Mouse (Mus musculus) naive thymus-derived CD4-positive, alpha-beta T cell, adult 2 months (primary cell): ENCODE measurements around the gene Gfi1b.

Source experiments
- DNase-seq: peaks from one replicate; pipeline ENCODE4 v3.0.0-alpha.2; 2011; ENCODE audit warnings: low read depth

Gene Gfi1b

DNA sequence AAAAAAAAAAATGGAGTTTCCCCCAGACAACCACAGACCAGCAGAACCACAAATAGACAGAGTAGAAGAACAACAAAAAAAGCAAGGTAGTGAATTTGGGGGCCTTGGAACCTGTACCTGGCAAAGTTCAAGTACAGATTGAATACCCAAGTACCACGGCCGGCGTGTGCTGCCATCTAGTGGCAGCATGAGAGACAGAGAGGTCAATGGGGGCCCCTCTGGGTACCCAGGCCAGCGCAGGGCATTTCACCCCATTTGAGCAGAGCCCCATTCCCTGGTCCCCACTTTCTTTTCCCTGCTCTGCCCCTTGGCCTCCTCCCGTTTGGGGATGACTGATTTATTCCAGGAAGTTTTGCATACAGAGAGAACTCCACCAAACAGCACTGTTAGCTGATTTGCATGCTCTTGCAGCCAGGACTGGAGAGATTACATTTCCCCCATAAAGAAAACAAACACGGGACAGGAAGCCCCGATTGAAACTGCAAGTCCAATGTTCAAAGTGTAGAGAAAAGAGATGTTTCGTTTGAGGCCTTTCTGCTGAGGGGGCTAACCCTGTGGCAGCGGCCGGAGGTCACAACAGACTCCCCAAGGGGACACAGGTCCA is 841 bp upstream of the Gfi1b start:
- DNase-seq, result peak; percentile 66

DNA sequence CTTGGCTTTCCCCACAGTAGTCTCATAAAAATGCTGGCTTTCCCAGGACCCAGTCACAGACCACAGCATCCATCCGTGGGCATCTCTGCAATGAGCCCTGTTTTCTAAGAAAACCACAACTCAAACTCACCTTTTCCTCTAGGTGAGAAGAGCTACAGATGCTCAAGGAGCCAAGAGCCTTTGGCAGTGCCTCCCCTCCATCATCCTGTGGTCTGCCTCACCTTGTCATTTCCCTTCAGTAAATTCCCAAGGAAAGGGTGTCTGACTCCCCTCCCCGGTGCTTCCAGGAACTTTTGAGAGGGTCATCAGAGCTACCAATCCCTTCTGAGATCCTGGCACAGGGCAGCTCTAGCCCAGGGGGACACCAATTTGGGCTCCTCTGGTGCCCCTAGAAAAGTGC is 671 bp downstream of the Gfi1b start:
- no peak for DNase-seq

DNA sequence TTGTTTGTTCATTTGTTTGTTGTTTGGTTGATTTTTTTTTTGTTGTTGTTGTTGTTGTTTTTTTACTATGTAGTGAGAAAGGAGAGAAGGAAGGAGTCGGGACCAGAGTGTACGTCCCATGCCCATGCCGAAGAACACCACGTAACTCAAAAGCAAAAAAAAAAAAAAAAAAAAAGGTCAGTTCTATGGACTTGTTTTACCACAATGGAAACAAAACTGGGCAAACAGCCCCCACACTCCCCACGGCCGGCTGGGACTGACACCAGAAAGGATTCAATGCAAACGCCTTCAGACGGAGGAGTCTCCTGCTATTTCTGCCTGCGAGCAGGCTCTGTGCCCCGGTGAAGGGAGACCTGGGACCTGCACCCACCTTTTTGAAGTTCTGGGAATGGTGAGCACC is 1.3 kb downstream of the Gfi1b start:
- DNase-seq, result no peak

DNA sequence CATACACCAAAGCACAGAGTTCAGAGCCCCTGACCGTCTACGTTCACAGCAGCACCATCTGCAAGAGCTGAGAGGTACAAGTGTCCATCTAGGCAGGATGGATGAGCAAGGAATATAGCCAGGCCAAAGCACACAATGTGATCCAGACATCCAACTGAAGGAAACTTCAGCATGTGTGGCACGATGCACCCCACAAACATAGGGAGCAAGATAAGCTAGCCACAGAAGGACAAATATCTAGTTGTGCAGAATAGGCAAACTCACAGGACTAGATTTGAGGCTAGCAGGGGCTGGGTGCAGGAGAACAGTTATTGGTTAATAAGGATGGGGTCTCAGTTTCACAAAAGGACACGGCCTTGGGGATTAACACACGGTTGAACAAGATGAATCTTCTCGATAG is 2.4 kb downstream of the Gfi1b start:
- no peak for DNase-seq

DNA sequence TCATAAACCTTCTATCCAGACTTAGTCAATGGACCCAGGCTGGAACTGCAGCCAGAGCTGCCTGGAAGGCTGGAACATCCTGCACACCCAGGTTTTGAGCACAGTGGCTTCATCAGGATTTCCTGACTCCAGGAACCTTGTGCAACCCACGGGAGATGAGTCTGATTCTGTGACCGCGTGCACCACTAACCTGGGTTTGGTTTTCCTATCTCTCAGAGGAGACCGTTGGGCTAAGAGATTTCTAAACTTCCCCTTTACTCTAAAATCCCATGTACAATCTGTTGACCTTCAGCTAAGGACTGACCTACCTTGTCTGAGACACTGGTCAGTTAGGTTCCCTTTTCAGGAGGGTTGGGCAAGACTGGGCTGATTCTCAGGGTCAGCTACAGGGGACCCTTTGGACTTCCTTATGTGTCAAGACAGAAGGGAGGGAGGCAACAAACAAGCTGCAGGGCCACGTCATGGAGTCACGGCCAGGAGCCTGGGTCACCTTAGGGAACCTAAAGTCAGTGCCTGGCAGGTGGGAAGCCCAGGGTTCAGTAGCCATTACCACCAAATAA is 2.9 kb downstream of the Gfi1b start:
- DNase-seq, result no peak

DNA sequence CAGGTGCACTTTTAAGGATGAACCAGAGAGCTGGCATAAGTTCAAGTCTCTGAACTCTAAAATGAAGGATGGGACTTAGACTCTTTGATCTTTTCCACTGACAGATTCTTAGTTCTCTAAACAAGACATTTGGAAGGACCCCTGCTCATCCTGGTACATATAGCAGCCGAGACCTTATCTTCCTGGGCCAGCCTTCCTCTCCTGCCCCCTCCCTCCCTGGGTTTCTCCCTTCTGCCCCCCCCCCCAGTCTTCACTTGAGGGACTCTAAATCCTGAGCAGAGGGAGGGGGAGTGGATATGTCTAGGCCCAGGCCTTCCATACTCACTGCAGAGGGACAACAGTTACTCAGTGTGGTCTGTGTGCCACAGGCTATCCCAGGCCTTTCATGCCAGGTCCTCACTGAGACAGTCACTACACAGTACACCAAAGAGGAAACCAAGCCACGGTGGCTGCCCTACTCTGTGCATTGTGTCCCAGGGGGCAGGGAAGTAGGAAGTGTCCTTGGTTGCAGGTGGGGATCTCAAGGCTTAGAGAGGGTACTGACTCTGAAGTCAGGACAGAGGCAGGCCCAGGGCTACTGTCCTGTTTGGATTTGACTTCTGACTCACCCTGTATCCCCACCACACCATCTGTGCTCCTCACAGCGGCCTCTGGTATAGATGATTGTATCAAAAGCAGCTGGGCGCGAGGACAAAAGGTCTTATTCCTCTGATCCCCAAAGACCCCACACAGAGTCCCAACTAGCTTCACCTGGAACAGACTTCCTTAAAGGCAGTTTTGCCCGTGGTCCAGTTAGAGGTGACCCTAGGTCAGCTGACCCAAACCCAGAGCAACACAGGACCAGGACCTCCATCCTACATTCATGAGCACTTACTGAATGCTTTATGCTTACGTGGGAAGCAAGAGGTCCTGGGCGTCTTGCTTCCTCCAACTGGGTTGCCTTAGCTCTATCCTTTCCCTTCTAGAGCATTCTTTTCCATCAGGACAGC is 4.0 kb downstream of the Gfi1b start:
- no peak for DNase-seq

DNA sequence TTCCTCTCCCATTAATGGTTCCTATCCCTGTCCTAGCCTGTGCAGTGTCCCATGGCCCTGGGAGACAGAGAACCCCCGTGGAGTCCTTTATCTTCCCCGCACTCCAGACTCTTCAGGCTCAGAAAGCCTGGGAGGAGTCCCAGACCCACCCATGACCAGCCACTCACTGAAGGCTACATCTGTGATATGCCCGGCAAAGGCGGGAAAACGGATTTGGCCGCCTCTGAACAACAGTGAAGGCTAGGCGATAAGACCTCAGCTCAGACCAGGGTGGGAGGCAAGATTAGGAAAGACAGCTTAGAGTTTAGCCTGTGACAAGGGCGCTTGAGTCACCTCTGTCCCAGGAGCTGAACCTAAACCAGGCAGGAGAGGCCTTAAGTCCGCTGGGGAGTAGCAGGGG is 4.9 kb downstream of the Gfi1b start:
- no peak for DNase-seq

DNA sequence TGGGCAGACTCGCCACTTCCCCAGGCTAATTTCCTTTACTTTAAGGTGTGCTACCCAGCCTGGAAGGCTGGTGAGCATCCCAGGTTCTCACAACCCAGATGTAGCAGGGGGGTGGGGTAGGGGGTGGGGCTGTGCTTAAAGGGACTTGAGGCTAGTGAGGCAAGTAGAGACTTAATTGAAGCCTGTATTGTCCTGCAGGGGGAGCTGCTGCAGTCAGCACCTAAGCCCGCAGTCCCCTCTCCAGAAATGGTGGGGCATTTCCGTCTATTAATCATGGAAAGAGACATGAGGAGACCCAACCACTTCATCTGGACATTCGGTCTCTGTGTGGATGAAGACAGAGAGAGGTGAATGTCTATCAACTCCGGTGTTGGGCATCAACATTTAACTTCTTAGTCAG is 5.4 kb downstream of the Gfi1b start:
- DNase-seq, result peak; percentile 25

DNA sequence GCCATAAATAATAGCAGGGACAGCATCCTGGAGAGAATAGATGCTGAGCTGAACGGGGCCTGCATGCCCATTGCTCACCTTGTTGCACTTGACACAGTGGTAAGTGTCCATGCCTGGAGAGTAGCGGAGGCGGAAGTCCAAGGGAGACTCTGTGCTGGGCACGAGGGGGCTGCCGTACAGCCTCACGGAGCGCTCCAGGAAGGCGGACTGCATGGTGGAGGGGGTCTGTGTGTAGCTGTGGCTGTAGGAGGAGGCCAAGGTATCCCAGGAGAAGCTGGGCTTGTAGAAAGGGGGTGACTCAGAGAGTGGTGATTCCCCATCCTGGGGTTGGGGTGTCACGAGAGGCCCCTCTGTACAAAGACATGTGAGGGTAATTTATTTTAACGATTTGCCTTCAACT is 8.2 kb downstream of the Gfi1b start:
- DNase-seq, result no peak

DNA sequence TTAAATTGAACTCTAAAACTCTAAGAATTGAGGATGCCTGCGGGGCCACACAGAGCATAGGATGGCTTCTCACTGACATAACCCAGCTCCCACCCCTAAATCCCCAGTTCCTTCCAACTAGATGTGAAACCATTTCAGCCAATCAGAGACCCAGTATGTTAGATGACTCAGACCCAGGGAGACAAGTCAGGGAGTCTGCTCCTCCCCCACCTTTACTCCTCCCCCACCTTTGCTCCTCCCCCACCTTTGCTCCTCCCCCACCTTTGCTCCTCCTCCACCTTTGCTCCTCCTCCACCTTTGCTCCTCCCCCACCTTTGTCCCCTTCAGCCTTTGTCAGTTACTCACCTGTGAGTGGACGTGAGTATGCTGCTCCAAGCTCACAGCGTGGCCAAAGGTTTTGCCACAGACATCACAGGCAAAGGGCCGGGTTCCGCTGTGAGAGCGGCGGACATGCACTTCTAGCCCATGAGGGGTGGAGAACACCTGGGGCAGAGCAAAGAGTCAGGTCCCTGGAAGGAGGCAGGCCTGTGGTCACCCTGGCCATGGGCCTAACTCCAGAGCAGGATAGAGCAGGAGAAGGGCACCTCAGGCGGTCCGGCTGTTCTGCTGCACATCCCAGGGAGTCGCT is 9.2 kb downstream of the Gfi1b start:
- DNase-seq, result no peak

DNA sequence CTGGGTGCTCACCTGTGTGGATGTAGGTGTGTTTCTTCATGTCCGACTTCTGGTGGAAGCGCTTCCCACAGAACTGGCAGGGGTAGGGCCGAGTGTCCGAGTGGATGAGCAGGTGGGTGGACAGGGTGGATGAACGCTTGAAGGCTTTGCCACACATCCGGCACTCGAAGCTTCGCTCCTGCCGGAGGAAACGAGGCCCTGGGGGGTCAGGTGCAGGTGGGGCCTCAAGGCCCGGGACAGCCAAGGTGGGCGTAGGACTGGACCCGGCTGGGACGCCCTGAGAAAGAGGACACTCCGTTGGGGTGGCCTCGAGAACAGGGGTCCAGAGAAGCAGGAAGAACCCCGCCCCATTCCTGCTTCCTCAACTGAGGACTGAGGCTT is 10.4 kb downstream of the Gfi1b start:
- DNase-seq, result no peak

DNA sequence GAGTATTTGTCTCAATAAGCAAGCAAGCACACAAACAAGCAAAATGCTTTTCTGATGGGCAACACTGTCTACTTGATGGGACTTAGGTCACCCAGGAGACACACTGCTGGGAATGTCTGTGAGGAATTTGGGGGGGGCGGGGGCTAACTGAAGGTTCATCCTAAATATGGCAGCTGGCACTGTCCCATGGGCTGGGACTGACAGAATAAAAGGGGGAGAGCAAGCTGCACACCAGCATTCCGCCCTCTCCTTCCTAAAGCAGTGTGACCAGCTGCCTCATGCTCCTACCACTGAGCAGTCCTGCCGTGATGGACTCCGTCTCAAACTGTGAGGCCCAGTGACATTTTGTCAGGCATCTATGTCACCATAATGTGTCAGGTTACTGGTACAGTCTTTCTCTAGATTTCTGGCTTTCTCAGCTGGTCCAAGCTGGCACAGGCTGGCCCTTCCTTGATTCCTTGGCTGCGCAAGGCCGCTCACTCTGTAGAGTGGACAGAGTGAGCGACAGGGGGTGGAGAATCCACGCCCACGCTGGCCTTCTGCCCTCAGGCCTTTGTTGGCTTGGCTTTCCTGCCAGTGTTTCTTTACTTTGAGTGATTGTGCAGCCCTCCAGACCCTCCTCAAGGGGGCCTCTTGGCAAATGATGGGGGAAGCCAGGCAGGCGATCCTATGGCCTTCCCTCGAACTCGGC is 10.9 kb downstream of the Gfi1b start:
- DNase-seq, result no peak

DNA sequence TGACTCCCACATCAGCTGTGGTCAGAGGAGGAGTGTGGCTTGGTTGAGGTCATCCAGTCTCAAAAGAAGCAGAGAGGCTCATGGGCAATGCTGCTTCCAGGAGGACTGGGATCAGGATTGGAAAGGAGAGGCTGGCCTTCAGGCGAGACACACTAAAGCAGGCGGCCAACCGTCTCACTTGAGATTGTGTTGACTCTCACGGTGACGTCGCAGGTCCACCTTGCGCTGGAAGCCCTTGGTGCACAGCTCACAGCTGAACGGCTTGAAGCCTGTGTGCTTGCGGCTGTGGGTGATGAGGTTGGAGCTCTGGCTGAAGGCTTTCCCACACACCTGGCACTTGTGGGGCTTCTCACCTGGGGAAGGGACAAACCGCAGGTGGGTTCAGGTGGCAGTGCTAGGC is 11.9 kb downstream of the Gfi1b start:
- no peak for DNase-seq

DNA sequence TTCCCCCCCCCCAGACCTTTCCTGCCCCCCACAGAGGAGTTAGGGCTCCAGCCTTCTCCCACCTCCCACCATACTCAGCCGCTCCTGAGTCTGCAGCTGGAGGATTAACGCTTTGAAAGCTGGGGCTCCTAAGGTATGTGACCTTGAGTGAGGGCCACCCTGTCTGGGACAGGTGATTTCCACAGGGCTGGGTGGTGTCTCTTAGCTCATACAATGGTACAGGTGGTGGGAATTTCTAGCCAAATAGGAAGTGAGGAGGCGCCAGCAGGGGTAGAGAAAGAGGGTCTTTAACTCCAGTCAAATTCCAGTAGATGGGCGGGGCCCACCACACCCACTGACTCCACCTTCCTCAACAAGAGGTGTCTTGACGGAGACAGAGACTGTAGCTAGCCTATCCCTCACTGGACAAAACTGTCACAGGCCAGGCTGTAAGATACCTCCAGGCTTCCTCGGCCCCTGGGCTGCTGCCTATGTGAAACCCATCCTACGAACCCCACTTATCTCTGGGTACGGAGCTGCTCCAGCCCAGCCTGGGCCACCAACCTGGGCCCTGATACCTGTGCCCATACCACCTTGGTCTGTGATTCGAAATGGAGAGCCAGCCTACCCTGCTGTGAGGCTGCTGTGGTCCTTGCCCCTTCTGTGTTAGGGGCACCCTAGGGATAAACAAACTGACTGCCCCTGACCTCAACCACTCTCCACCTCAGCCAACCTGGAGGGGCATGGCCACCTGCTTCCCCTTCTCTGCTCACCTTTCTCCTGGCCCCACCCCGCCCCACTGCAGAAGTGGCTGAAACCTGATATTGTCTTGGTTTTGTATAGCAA is 14.2 kb downstream of the Gfi1b start:
- no peak for DNase-seq

DNA sequence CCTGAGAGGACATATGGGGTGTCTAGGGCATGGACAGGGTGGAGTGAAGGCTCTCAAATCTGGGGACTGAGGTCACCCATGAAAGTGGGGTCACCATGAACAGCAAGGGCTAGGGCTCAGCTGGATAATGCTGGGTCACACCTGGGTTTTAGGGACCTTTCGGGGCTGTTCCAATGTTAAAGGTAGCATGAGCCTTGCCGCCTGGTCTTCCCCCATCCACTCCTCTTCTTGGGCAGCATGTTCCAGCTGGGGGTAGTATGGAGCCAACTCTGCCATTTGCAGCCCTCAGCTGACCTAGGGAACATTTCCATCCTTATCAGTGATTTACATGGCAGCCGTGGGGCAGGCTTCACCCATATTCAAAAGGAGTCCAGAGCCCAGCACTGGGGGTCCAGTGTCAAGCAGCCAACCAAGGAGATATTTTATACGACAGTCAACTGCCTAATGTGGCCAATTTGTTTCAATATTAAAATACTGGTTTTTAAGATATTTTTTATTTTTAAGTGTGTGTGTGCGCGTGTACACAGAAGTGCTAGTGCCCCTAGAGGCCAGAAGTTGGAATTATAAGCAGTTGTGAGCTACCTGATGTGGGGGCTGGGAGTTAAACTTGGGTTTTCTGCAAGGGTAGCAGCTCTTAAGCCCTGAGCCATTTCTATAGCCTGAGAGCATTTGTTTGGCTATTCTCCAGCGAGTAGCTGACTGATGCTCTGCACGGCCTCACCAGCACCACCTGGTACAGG is 15.0 kb downstream of the Gfi1b start:
- DNase-seq, result peak; percentile 17

DNA sequence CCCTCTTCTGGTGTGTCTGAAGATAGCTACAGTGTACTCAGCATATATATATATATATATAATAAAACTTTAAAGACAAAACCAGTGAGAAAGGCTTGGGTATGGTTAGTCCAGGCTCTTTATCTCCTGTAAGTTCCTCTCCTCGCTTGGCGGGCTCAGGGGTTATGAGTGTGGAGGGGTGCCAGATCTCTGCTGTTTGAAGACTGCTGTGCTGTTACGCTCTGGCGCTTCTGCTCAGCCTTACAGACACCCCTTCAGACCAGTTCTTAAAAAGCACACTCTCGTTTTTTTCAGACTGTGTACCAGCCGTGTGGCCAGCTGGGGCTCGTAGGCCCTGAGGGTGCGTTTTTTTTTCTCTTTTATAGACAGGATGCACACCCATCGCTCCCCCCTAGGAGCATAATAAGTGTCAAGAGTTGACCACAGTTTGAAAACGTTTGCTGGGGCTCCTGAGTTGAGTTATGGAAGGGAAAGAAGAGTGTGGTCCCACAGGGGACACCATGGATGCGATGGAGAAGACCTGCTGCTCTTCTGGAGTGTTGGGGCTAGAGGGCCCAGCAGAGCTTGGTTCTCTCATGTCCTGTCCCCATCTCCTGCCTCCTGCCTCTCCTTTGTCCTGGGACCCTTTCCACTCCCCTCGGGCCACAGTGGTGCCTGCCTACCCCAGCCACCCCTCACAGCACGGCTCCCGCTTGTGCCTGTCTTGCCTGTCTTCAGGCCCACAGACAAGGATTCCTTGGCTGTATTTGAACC is 15.8 kb downstream of the Gfi1b start:
- DNase-seq, result no peak

DNA sequence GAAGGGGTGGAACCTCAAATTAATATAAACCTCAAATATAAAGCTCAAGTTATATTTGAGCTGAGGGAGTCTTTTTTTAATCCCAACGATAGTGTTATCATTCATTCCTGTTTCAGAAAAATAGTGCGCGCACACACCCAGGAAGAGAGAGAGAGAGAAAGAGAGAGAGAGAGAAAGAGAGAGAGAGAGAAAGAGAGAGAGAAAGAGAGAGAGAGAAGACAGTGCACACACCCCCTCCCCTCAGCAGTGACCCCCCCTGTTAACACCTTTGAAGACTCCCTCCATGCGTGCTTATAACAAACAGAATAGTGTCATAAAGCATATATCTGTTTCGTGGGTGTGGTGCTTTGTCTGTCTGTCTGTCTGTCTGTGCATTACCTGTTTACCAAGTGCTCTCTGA is 18.2 kb downstream of the Gfi1b start:
- DNase-seq, result no peak

DNA sequence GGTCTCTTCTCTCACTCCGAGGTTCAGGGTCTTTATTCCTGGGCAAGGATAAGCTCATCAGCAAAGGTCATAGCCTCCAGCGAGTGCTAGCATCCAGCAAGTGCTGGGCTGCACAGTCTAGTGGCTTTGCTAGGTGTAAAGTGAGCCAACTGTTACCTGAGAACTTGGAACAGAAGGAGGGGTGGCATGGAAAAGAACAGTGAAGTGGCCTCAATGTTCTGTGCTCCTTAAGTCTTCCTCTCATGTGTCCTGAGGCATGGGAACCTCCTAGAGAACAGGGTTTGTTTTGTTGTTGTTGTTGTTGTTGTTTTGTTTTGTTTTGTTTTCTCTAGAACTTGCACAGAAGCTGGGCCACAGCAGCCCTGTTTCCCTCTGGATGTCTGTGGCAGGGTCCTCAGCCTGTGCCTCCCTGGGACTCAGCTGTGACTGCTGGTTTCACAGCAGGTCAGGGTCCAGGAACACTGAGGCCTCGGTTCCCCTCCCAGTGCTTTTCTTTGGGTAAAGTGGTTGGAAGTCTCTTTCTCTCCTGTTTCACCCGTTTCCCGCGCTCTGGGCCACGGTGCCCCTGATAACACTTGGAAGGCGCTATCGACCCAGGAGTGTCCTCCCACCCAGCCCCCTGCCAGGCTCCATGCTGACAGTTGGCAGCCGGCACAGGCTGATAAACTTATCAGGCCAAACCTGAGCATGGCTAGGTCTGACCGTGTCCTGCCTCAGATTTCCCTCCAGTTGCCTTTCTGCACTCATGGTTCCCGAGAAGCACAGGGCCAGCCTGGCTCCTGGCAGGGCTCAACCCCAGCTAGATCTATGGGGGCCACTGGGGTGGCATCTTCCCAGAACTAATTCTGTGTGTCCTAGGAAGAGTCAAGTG is 19.8 kb downstream of the Gfi1b start:
- no peak for DNase-seq

DNA sequence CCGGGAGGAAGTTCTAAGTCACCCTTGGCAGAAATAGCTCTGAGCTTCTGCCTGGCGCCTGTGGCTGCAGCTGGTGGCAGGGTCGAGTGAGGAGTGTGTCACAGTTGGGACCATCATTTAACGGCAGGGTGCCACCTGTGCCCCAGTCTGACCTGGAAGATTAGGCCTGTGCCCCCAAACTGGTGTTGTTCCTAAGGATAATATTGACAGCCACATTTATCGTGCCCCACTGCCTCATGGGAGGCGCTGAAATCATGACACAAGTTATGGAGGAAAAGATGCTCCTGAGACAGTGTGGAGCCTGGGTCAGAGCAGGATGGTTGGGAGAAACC is 22.2 kb downstream of the Gfi1b start:
- no peak for DNase-seq
